Mouse (Mus musculus) heart, adult 2 months (tissue): ENCODE measurements around the gene Akr1b10. TPM values are rescaled to one million over a fixed set of nuclear protein-coding genes. Genes with fewer than 3 reads are reported as not detected.

Experiments
- DNase-seq, 2 experiments: peaks; one replicate each; pipeline ENCODE4 v3.0.0; 2021
- H3K27ac ChIP-seq: fragments of 200-600 bp; 2 replicates; pipeline ENCODE4 v1.8.1; 2022
- H3K27me3 ChIP-seq: fragments of 200-500 bp; 2 replicates; pipeline ENCODE4 v1.6.1; 2012; ENCODE audit warnings: mild to moderate bottlenecking, low read length, inconsistent platforms, mixed read lengths; ENCODE audit not compliant: control insufficient read depth, insufficient read depth
- H3K36me3 ChIP-seq: fragments of 200-500 bp; 2 replicates; pipeline ENCODE4 v1.6.1; 2012; ENCODE audit warnings: low read length, inconsistent platforms; ENCODE audit not compliant: control insufficient read depth, insufficient read depth
- H3K4me1 ChIP-seq: fragments of 200-500 bp; 2 replicates; pipeline ENCODE4 v1.6.1; 2011; ENCODE audit warnings: low read length; ENCODE audit not compliant: control insufficient read depth, insufficient read depth
- H3K4me3 ChIP-seq: fragments of 200-600 bp; 2 replicates; pipeline ENCODE4 v1.8.1; 2022
- H3K79me2 ChIP-seq: fragments of 200-500 bp; replicated peaks from 2 replicates; pipeline ENCODE4 v1.6.1; 2012; ENCODE audit warnings: mild to moderate bottlenecking, inconsistent platforms, low read length, moderate library complexity, mixed read lengths; ENCODE audit not compliant: control insufficient read depth, insufficient read depth
- H3K9ac ChIP-seq: fragments of 200-500 bp; 2 replicates; pipeline ENCODE4 v1.6.1; 2012; ENCODE audit warnings: low read depth, mild to moderate bottlenecking, control low read depth, inconsistent platforms, low read length, mixed read lengths
- CTCF ChIP-seq: fragments of 200-600 bp; IDR thresholded peaks from 2 replicates; pipeline ENCODE4 v1.8.1; 2022; ENCODE audit warnings: antibody characterized with exemption, mild to moderate bottlenecking, moderate library complexity
- EP300 ChIP-seq: fragments of 200-500 bp; IDR thresholded peaks from 2 replicates; pipeline ENCODE4 v1.6.1; 2011; ENCODE audit warnings: low read depth, low read length, control low read depth; ENCODE audit not compliant: insufficient read depth
- POLR2A ChIP-seq: fragments of 200-500 bp; IDR thresholded peaks from 2 replicates; pipeline ENCODE4 v1.6.1; 2011; ENCODE audit warnings: mild to moderate bottlenecking, low read depth, low read length, control low read depth; ENCODE audit not compliant: insufficient read depth
- WGBS: fragments of 180-500 bp; shearing (Covaris S2); methylation state at CpG from one replicate; pipeline ENCODE4 v1.1.7; 2018; 5-methylcytosine and 5-hydroxymethylcytosine counted together
- intact Hi-C: fragments of 180-260 bp; cut with DNase I; formaldehyde crosslinking; loops from one replicate; pipeline ENCODE4 v1.15.1; 2025
- polyA plus RNA-seq: library from polyadenylated mRNA; depleted of rRNA; stranded (reverse); fragments of >200 nt; gene quantifications from 2 replicates; pipeline ENCODE4 v1.2.3, GENCODE M21; 2012
- total RNA-seq, 2 experiments: library from RNA; stranded (reverse); gene quantifications; 2 replicates each; pipeline ENCODE4 v1.2.3; 2021

Akr1b10 gene
- total and polyA plus RNA-seq, 3 experiments, result 50.5 to 63.5 (median 53.8) TPM

DNA sequence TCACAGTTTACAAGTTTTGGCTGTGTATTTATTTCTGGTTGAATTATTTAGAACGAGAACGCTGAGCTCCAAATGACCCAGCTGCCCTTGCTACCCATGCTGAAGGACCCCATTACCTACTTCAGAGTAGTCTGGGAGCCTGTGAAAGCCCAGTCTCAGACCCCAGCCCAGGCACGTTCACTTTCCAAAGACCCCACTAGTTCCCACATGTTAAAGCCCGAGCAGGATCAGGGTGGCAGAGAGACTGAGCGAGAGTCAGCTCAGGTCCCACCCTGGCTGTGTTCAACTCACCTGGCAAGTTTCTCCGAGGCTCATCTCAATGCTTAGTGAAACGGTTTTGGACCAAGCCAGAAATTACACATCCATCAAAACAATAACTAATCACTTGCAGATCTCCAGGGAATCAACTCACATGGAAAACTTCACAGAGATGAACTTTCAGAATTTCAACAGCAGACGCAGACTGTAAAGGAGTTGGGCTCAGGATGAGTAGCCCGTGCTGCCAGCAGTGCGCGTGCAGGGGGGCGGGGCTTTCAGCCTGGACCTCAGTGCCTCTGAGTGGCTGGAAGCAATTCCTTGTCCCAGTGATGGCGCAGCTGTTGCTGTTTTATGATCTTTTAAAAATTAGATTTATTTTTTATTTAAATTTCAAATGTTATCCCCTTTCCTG, 818 bp downstream of the Akr1b10 start:
- Histone ChIP-seq H3K36me3 (no peaks in the 10 kb centered on the region; the same call in 1 of the 2 replicates), H3K4me1 (no peaks in the 10 kb centered on the region; the same call in 1 of the 2 replicates), H3K79me2 (no peaks in the 10 kb centered on the region), H3K9ac (peak overlapping the region; percentile 49), H3K27me3 (no peaks in the 10 kb centered on the region), H3K27ac (peak overlapping the region; percentile 86), H3K4me3 (peak overlapping the region; percentile 70)
- DNase-seq, result peak; percentile 70 to 72
- no peak for TF ChIP-seq POLR2A
- no peak for TF ChIP-seq CTCF
- no peak for TF ChIP-seq EP300
- intact Hi-C loops, result no loop called here
- 3% methylated on average over 13 of the region's 13 CpGs for WGBS

DNA sequence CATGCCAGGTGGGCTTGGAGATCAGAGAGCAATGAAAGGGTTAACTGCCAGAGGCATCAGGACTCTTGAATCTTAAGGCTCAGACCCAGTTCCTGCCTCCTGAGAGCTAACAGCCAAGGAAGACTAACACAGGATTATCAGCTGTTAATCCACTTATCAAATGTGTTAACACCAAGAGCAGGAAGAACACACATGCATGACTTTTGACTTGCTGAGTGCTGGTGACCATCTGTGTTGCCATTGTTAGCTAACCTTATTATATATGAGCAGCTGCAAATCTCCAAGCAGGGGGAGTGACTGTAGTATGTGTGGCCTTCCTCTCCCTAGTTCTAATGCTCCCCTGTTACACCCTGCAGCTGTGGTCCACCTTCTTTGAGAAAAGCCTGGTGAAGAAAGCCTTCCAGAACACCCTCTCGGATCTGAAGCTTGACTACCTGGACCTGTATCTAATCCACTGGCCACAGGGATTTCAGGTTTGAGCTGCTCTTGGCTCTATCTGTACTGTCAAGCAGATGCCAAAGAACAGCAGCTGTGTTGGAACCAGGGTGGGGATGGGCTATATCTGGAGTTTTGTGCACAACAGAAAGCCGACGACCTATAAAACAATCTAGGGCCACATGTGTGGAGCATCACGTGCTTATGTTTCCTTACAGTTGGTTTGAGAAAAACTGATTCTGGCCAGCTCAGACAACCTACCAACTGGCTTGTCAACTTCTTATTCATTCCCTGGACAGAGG, 4.6 kb downstream of the Akr1b10 start:
- H3K4me1 ChIP-seq, result no peaks in the 10 kb centered on the region; the same call in 1 of the 2 replicates
- intact Hi-C loops, result no loop called here
- H3K27ac ChIP-seq, result no peak overlapping the region
- 73% methylated on average over 4 of the region's 4 CpGs for WGBS
- H3K27me3 ChIP-seq, result no peaks in the 10 kb centered on the region
- no peak overlapping the region for H3K9ac ChIP-seq
- DNase-seq, result no peak
- H3K79me2 ChIP-seq, result no peaks in the 10 kb centered on the region
- H3K36me3 ChIP-seq, result peaks cover 2% of the 10 kb centered on the region; the same call in 1 of the 2 replicates
- no peak overlapping the region for H3K4me3 ChIP-seq
- TF ChIP-seq POLR2A (no peak), EP300 (no peak)

DNA sequence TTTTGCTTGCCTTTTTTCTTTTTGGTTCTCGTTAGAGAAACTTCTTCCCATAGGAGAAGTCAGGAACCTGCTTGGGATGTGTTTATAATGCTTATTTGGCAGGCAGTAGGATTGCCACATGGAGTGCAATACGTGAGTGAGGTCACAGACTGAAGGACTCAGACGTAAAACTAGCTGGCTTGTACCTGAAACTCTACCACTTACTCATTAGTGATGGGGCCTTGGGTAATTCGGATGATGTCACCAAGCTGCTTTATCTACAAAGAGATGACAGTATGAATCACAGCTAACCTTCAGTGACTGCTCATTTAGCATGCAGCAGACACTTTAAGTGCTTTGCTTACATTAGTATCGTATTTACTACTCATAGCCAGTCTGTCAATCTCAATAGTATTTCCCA, 11.9 kb downstream of the Akr1b10 start:
- Histone ChIP-seq H3K36me3 (no peaks in the 10 kb centered on the region; the same call in 1 of the 2 replicates), H3K4me1 (no peaks in the 10 kb centered on the region), H3K79me2 (no peaks in the 10 kb centered on the region), H3K27me3 (no peaks in the 10 kb centered on the region), H3K9ac (no peak overlapping the region), H3K4me3 (no peak overlapping the region), H3K27ac (no peak overlapping the region)
- intact Hi-C loops, result no loop called here
- no peak for DNase-seq
- WGBS, result 81% methylated on average over 5 of the region's 5 CpGs
- no peak for TF ChIP-seq CTCF
- TF ChIP-seq POLR2A, result no peak
- TF ChIP-seq EP300, result no peak

DNA sequence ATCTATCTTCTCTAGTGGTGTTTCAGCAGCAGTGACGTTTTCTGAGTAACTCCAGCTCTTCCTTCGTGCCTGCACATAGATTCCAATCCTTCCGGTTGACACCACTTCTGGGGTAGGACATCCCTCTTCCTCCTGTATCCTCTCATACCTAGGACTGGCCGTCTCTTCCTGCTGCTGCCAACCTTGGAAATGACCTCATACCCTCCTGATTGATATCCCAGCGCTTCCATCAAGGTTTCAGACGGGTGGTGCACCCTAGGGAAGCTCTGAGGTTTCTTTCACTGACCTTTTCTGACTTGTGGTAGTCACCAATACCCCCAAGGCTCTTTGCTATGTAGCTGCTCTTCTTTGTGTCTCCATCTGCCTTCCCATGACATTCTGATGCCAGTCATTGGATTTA, 14.4 kb downstream of the Akr1b10 start:
- DNase-seq, result no peak
- intact Hi-C loops, result no loop called here
- 61% methylated on average over 6 of the region's 6 CpGs for WGBS
- Histone ChIP-seq H3K9ac (no peak overlapping the region), H3K79me2 (no peaks in the 10 kb centered on the region), H3K4me1 (no peaks in the 10 kb centered on the region), H3K4me3 (no peak overlapping the region), H3K27me3 (no peaks in the 10 kb centered on the region), H3K36me3 (no peaks in the 10 kb centered on the region; the same call in 1 of the 2 replicates), H3K27ac (no peak overlapping the region)
- TF ChIP-seq EP300 (no peak), POLR2A (no peak), CTCF (no peak)

DNA sequence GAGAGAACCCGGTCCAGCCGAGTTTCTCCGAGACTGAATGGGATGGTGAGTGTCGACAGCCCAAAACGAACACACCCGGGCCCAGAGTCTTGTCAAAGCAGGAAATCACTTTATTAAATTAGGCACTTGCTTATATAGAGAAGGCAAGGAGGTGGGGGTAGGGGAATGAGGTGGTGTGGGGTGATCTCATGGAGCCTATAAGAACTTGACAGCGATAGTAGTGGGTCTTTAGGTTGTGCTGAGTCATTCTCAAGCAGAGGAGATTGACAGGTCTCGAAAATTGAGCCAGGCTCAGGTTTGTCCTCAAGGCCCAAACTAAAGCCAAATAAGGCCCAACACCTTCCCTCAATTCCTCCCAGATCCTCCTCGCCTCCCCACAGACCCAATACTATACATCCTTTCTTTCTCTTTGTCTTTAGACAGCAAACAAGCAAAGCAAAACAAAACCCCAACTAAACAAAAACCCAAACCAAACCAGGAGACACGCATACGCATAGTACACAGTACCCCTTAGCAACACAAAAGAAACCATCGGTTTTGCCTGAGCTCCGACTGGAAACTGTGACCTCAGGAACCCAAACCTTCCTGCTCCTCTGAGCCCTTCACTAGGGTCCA, 15.7 kb downstream of the Akr1b10 start:
- TF ChIP-seq POLR2A (no peak), EP300 (no peak), CTCF (no peak)
- Histone ChIP-seq H3K4me1 (no peaks in the 10 kb centered on the region), H3K79me2 (no peaks in the 10 kb centered on the region), H3K4me3 (no peak overlapping the region), H3K9ac (no peak overlapping the region), H3K36me3 (no peaks in the 10 kb centered on the region; the same call in 1 of the 2 replicates), H3K27me3 (no peaks in the 10 kb centered on the region), H3K27ac (no peak overlapping the region)
- 87% methylated on average over 13 of the region's 13 CpGs for WGBS
- intact Hi-C loops, result no loop called here
- no peak for DNase-seq
